Mouse (Mus musculus) ES-E14 (cell line): ENCODE data around the gene Zfp106.

ENCODE experiments used
- CHD2 ChIP-seq: IDR thresholded peaks from 2 replicates; pipeline ENCODE4 v1.6.1; 2014; ENCODE audit warnings: mild to moderate bottlenecking, low read depth, low read length, inconsistent platforms
- MAFK ChIP-seq: IDR thresholded peaks from 2 replicates; pipeline ENCODE4 v1.6.1; 2014; ENCODE audit warnings: mild to moderate bottlenecking, low read depth, low read length, inconsistent platforms; ENCODE audit not compliant: insufficient read depth
- ZNF384 ChIP-seq: IDR thresholded peaks from 2 replicates; pipeline ENCODE4 v1.6.1; 2012; ENCODE audit warnings: low read depth, low read length, inconsistent platforms

GRCm38 (mm10) chr2:120526771-120527170 lies 36.9 kb downstream of the Zfp106 start:
- no peak for TF ChIP-seq ZNF384
- no peak for TF ChIP-seq MAFK
- no peak for TF ChIP-seq CHD2
